Mouse (Mus musculus): ENCODE data around the gene Prkd2. TPM values are rescaled to one million over a fixed set of nuclear protein-coding genes. Genes with fewer than 3 reads are reported as not detected.

Gene Prkd2
- total RNA-seq, 2 experiments from 2014 or later, result 16.9 to 17.2 TPM

- DNase-seq, result no peak
Measured at GRCm38 (mm10) chr7:16826571-16826970, 16.1 kb upstream of the Prkd2 start.

- DNase-seq, result no peak
Measured at GRCm38 (mm10) chr7:16827274-16827673, 15.4 kb upstream of the Prkd2 start.

- peak in 1 of 2 experiments; percentile 52 for DNase-seq
Measured at GRCm38 (mm10) chr7:16830449-16830848, 12.3 kb upstream of the Prkd2 start.

- DNase-seq, result no peak
Measured at GRCm38 (mm10) chr7:16837916-16838803, 4.5 kb upstream of the Prkd2 start.

- DNase-seq, result no peak
Measured at GRCm38 (mm10) chr7:16838804-16839426, 3.8 kb upstream of the Prkd2 start.

GRCm38 (mm10) chr7:16839427-16840108 lies 3.1 kb upstream of the Prkd2 start:
- no peak for DNase-seq

GRCm38 (mm10) chr7:16840109-16840491 lies 2.6 kb upstream of the Prkd2 start:
- DNase-seq, result no peak

GRCm38 (mm10) chr7:16841078-16841477 lies 1.6 kb upstream of the Prkd2 start:
- DNase-seq, result no peak

GRCm38 (mm10) chr7:16841561-16842560 lies 841 bp upstream of the Prkd2 start:
- no peak for DNase-seq

GRCm38 (mm10) chr7:16843441-16844171 lies 904 bp downstream of the Prkd2 start:
- peak; percentile 36 to 43 for DNase-seq

GRCm38 (mm10) chr7:16844696-16845071 lies 2.0 kb downstream of the Prkd2 start:
- DNase-seq, result no peak

- peak; percentile 31 to 40 for DNase-seq
Measured at GRCm38 (mm10) chr7:16845072-16845819, 2.5 kb downstream of the Prkd2 start.

GRCm38 (mm10) chr7:16845820-16846167 lies 3.1 kb downstream of the Prkd2 start:
- DNase-seq, result no peak

GRCm38 (mm10) chr7:16846775-16847174 lies 4.1 kb downstream of the Prkd2 start:
- no peak for DNase-seq

GRCm38 (mm10) chr7:16847507-16847906 lies 4.8 kb downstream of the Prkd2 start:
- DNase-seq, result no peak

GRCm38 (mm10) chr7:16848579-16848978 lies 5.9 kb downstream of the Prkd2 start:
- DNase-seq, result peak; percentile 41 to 71

- peak; percentile 31 for DNase-seq
Measured at GRCm38 (mm10) chr7:16851636-16852035, 8.9 kb downstream of the Prkd2 start.

GRCm38 (mm10) chr7:16853302-16853831 lies 10.7 kb downstream of the Prkd2 start:
- peak in 1 of 2 experiments; percentile 31 for DNase-seq

- peak; percentile 40 to 69 for DNase-seq
Measured at GRCm38 (mm10) chr7:16858336-16858735, 15.6 kb downstream of the Prkd2 start.
